Mouse (Mus musculus): ENCODE data around the gene Cdh23. TPM values are rescaled to one million over a fixed set of nuclear protein-coding genes. Genes with fewer than 3 reads are reported as not detected.

Gene Cdh23
- polyA plus RNA-seq, 1 experiment from 2014 or later: 0.25 TPM

DNA sequence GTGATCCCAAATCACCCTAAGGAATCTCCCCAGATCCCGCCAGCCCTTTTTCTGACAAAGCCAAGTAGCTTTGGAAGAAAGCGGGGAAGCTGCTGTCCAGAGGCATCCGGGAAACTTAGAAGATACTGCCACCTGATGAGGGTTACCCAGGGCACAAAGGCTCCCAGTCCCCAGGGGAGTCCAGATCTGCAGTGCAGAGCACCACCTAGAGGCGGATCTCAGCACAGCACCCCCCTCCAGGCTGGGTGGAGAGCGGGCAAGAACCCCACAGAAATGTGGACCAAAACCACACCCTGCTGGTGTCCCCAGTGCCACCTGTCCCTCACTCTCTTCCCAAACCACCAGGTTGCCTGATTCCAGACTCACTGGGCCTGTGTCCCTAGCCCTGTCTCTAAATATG is 685 bp upstream of the Cdh23 start:
- H3K27me3 ChIP-seq (ENCODE audit: insufficient read depth, low read length): no peaks in the 10 kb centered on the region
- no peak overlapping the region for H3K9ac ChIP-seq (ENCODE audit: low read depth, low read length)
- H3K27ac ChIP-seq: no peak overlapping the region
- H3K4me1 ChIP-seq (replicated peaks; ENCODE audit: insufficient read depth, low read length): no peaks in the 10 kb centered on the region
- peak; percentile 87 for TF ChIP-seq CTCF (IDR thresholded peaks at IDR 0.05; ENCODE audit: low read depth)
- ATAC-seq (replicated peaks; ENCODE audit: low FRiP score, low read depth): no peak; the same call in 1 of the 2 replicates
- 10% methylated on average over 5 of the region's 5 CpGs for WGBS
- no peak overlapping the region for H3K4me3 ChIP-seq (replicated peaks; ENCODE audit: low read depth, low read length)
- no peaks in the 10 kb centered on the region for H3K9me3 ChIP-seq (replicated peaks; ENCODE audit: low read length)
- peak; percentile 67 for DNase-seq (ENCODE audit: low spot score)
- no peak overlapping the region for H3K4me2 ChIP-seq (ENCODE audit: low read length)
- no peaks in the 10 kb centered on the region for H3K36me3 ChIP-seq (ENCODE audit: insufficient read depth, low read length)

- TF ChIP-seq CTCF (IDR thresholded peaks at IDR 0.05; ENCODE audit: low read depth): no peak
- Histone ChIP-seq H3K27ac (no peak overlapping the region), H3K4me1 (replicated peaks; ENCODE audit: insufficient read depth, low read length) (peaks cover under 1% of the 10 kb centered on the region; the same call in 1 of the 2 replicates), H3K4me2 (ENCODE audit: low read length) (no peak overlapping the region), H3K4me3 (replicated peaks; ENCODE audit: low read depth, low read length) (no peak overlapping the region), H3K36me3 (ENCODE audit: insufficient read depth, low read length) (no peaks in the 10 kb centered on the region), H3K9ac (ENCODE audit: low read depth, low read length) (no peak overlapping the region), H3K9me3 (replicated peaks; ENCODE audit: low read length) (no peaks in the 10 kb centered on the region), H3K27me3 (ENCODE audit: insufficient read depth, low read length) (peaks cover 14% of the 10 kb centered on the region)
- ATAC-seq (replicated peaks; ENCODE audit: low FRiP score, low read depth): no peak
- WGBS: 47% methylated on average over 20 of the region's 20 CpGs
- DNase-seq (ENCODE audit: low spot score): no peak
Measured at GRCm38 (mm10) chr10:60691671-60692390, 4.5 kb downstream of the Cdh23 start.

DNA sequence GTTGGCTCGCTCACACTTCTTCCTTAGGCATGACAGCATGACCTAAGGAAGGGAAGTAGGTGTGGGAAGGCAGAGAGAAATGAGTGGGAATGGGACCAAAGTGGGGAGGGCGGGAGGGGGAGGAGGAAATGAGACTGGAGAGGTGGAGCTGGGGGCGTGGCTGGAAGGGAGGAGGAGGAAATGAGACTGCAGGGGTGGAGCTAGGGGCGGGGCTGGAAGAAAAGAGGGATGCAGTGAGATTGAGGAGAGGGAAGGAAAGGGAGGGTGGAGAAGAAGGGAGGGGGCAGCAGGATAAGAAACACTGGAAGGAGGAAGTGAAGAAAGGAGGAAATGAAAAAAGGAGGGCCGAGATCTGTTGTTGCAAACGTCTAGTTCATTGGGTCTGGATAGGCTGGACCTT is 5.3 kb downstream of the Cdh23 start:
- Histone ChIP-seq H3K4me3 (replicated peaks; ENCODE audit: low read depth, low read length) (no peak overlapping the region), H3K27ac (no peak overlapping the region), H3K36me3 (ENCODE audit: insufficient read depth, low read length) (no peaks in the 10 kb centered on the region), H3K27me3 (ENCODE audit: insufficient read depth, low read length) (peaks cover 23% of the 10 kb centered on the region), H3K9me3 (replicated peaks; ENCODE audit: low read length) (no peaks in the 10 kb centered on the region), H3K4me1 (replicated peaks; ENCODE audit: insufficient read depth, low read length) (peaks cover 7% of the 10 kb centered on the region; the same call in 1 of the 2 replicates), H3K4me2 (ENCODE audit: low read length) (no peak overlapping the region), H3K9ac (ENCODE audit: low read depth, low read length) (no peak overlapping the region)
- ATAC-seq (replicated peaks; ENCODE audit: low FRiP score, low read depth) (no peak), DNase-seq (ENCODE audit: low spot score) (peak; percentile 29)
- no peak for TF ChIP-seq CTCF (IDR thresholded peaks at IDR 0.05; ENCODE audit: low read depth)
- 49% methylated on average over 6 of the region's 6 CpGs for WGBS

DNA sequence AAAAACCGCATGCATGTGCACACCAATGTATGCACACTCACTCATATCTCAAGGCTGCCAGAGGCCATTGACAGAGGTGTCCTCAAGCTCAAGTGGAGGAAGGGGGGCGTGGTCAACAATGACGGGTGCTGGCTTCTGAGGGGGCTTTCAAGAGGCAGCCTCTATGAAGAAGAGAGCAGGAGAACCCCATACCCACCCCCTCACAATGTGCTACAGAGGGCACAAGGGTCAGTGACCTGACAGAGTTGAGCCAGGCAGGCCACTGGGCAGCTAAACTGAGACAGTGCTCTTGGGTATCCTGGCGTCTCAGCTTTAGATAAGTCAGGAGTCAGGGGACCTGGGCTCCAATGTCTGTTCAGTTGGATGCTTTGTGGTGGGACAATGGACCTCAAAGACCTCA is 6.9 kb downstream of the Cdh23 start:
- Histone ChIP-seq H3K36me3 (ENCODE audit: insufficient read depth, low read length) (no peaks in the 10 kb centered on the region), H3K27me3 (ENCODE audit: insufficient read depth, low read length) (peaks cover 38% of the 10 kb centered on the region), H3K9me3 (replicated peaks; ENCODE audit: low read length) (no peaks in the 10 kb centered on the region), H3K9ac (ENCODE audit: low read depth, low read length) (no peak overlapping the region), H3K4me3 (replicated peaks; ENCODE audit: low read depth, low read length) (no peak overlapping the region), H3K27ac (no peak overlapping the region), H3K4me1 (replicated peaks; ENCODE audit: insufficient read depth, low read length) (peaks cover 7% of the 10 kb centered on the region; the same call in 1 of the 2 replicates), H3K4me2 (ENCODE audit: low read length) (no peak overlapping the region)
- no peak for TF ChIP-seq CTCF (IDR thresholded peaks at IDR 0.05; ENCODE audit: low read depth)
- DNase-seq (ENCODE audit: low spot score): no peak
- no peak for ATAC-seq (replicated peaks; ENCODE audit: low FRiP score, low read depth)
- WGBS: 68% methylated on average over 4 of the region's 4 CpGs

- Histone ChIP-seq H3K36me3 (ENCODE audit: insufficient read depth, low read length) (no peaks in the 10 kb centered on the region), H3K9ac (ENCODE audit: low read depth, low read length) (peak overlapping the region; percentile 47; the same call in 1 of the 2 replicates), H3K27ac (no peak overlapping the region), H3K4me3 (replicated peaks; ENCODE audit: low read depth, low read length) (peak overlapping the region; percentile 46), H3K4me1 (replicated peaks; ENCODE audit: insufficient read depth, low read length) (peaks cover 7% of the 10 kb centered on the region; the same call in 1 of the 2 replicates), H3K9me3 (replicated peaks; ENCODE audit: low read length) (no peaks in the 10 kb centered on the region), H3K4me2 (ENCODE audit: low read length) (peak overlapping the region; percentile 99), H3K27me3 (ENCODE audit: insufficient read depth, low read length) (peaks cover 41% of the 10 kb centered on the region)
- ATAC-seq (replicated peaks; ENCODE audit: low FRiP score, low read depth): 0 out of 2 replicates have a peak, but pooled peaks have one; percentile 15
- under 1% methylated on average over 74 of the region's 76 CpGs for WGBS
- peak; percentile 76 for TF ChIP-seq CTCF (IDR thresholded peaks at IDR 0.05; ENCODE audit: low read depth)
- DNase-seq (ENCODE audit: low spot score): peak; percentile 69
Measured at GRCm38 (mm10) chr10:60687011-60687776, 9.1 kb downstream of the Cdh23 start.

DNA sequence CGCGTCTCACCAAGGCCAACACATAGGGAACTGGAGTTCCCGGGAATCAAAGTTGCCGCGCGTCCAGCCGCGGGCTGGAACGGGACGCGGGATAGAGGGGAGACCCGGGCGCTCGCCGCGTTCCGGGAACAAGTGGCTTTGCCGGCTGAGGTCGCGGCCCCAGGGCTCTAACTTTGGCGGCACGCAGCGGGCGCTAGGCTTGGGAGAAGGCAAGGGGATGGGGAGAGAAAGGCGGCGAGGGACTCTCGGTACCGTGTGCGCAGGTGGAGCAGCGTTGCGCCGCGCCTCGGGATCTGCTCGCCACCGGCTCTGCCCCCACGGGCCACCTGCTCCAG is 9.7 kb downstream of the Cdh23 start:
- H3K4me2 ChIP-seq (ENCODE audit: low read length): peak overlapping the region; percentile 99
- DNase-seq (ENCODE audit: low spot score) (no peak), ATAC-seq (replicated peaks; ENCODE audit: low FRiP score, low read depth) (no peak)
- H3K4me1 ChIP-seq (replicated peaks; ENCODE audit: insufficient read depth, low read length): peaks cover 7% of the 10 kb centered on the region; the same call in 1 of the 2 replicates
- WGBS: 0% methylated on average over 29 of the region's 37 CpGs
- peak overlapping the region; percentile 46 for H3K4me3 ChIP-seq (replicated peaks; ENCODE audit: low read depth, low read length)
- H3K9me3 ChIP-seq (replicated peaks; ENCODE audit: low read length): no peaks in the 10 kb centered on the region
- no peak for TF ChIP-seq CTCF (IDR thresholded peaks at IDR 0.05; ENCODE audit: low read depth)
- no peak overlapping the region for H3K9ac ChIP-seq (ENCODE audit: low read depth, low read length)
- H3K27ac ChIP-seq: no peak overlapping the region
- H3K36me3 ChIP-seq (ENCODE audit: insufficient read depth, low read length): no peaks in the 10 kb centered on the region
- peaks cover 41% of the 10 kb centered on the region for H3K27me3 ChIP-seq (ENCODE audit: insufficient read depth, low read length)

Measured in kidney, postnatal 0 days (tissue).